Mouse (Mus musculus): ENCODE results near the gene Olfr46. TPM values are rescaled to one million over a fixed set of nuclear protein-coding genes. Genes with fewer than 3 reads are reported as not detected.
"Not testable (repeated sequence)": the region's sequence is repeated elsewhere in the genome, so short reads cannot be mapped to it uniquely, and the experiment has no call there.

Gene Olfr46
- 0.01 TPM in 1 of 2 replicates, not detected in the other for polyA plus RNA-seq (2015; fragmentation: Nextera tagmentation; extraction: Ambion mirVana)

GRCm38 (mm10) chr7:140600969-140601368, at the start of gene Olfr46:
Gene Olfr46, plus strand, starts transcription at chr7:140601269.
- not testable (repeated sequence) for H3K9me3 ChIP-seq (ENCODE audit: low read length); H3K4me1 ChIP-seq (ENCODE audit: insufficient read depth, low read depth, low read length); H3K4me3 ChIP-seq (ENCODE audit: low read depth, low read length); H3K9ac ChIP-seq (replicated peaks; ENCODE audit: low read depth); H3K4me2 ChIP-seq (replicated peaks; ENCODE audit: low read depth, low read length); ATAC-seq; H3K27me3 ChIP-seq (replicated peaks; ENCODE audit: insufficient read depth, low read length); DNase-seq (ENCODE audit: low spot score); H3K27ac ChIP-seq (ENCODE audit: low read length); H3K36me3 ChIP-seq (ENCODE audit: insufficient read depth, low read length)
- WGBS, result 72% methylated on average over 2 of the region's 2 CpGs

DNA sequence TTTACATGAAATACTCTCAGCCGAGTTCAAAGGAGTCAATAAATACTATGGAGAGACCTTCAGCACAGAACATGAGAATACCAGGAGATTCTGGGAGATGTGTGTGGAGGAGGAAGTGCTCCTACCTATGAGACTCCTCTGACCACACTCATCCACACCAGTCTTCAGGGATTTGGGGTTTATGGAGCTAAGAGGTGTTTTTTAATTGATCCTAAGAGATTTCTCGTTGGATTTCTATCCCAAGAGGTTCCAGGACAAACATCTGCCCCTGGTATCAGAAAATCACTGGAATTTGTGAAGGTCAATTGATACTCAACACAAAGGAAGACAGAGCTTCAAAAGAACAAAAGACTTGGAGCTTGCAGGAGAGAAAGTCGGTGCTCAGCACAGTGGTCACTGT, 33.5 kb upstream of the Olfr46 start, which contains the start of gene Olfr538:
TSS of gene Olfr538 (plus strand) at position 301 of the 400 bp plus-strand sequence.
- Histone ChIP-seq H3K4me2 (replicated peaks; ENCODE audit: low read depth, low read length) (no peak within 1 kb of the TSS), H3K4me1 (ENCODE audit: insufficient read depth, low read depth, low read length) (no peaks in the 10 kb centered on the region), H3K27me3 (replicated peaks; ENCODE audit: insufficient read depth, low read length) (no peaks in the 10 kb centered on the region), H3K9me3 (ENCODE audit: low read length) (no peaks in the 10 kb centered on the region), H3K4me3 (ENCODE audit: low read depth, low read length) (no peak within 1 kb of the TSS), H3K9ac (replicated peaks; ENCODE audit: low read depth) (no peak within 1 kb of the TSS), H3K27ac (ENCODE audit: low read length) (no peak within 1 kb of the TSS), H3K36me3 (ENCODE audit: insufficient read depth, low read length) (no peaks in the 10 kb centered on the region)
- 61% methylated on average over 3 of the region's 3 CpGs for WGBS
- TF ChIP-seq EP300 (IDR thresholded peaks at IDR 0.05) (no peak), CTCF (IDR thresholded peaks at IDR 0.05) (no peak)
- DNase-seq (ENCODE audit: low spot score) (no peak), ATAC-seq (no peak)

- ATAC-seq, result not testable (repeated sequence)
- WGBS, result 73% methylated on average over 3 of the region's 3 CpGs
Observed at GRCm38 (mm10) chr7:140628670-140629069, 27.6 kb downstream of the Olfr46 start, which contains the start of gene Olfr61. Gene Olfr61, plus strand, starts transcription at chr7:140628970.

DNA sequence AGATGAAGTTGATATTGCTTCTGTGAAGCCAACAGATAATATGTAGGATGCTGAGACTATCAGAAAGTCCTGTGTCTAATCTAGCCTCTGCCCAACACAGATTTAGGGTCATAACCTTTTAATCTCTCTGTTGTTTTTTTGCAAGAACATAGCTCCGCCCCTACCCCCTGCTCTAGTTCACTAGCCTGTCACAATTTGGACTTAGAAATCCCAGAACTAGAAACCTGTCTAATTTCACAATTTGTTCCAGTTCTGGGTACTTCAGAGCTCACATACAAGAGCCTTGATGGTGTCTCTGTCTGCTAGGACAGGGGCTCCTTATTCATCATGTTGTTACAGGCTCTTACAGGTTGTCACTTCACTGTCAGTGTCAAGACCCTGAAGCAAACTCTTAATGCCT, 29.5 kb downstream of the Olfr46 start:
- Histone ChIP-seq H3K36me3 (ENCODE audit: insufficient read depth, low read length) (no peaks in the 10 kb centered on the region), H3K27me3 (replicated peaks; ENCODE audit: insufficient read depth, low read length) (no peaks in the 10 kb centered on the region), H3K27ac (ENCODE audit: low read length) (no peak overlapping the region), H3K9me3 (ENCODE audit: low read length) (no peaks in the 10 kb centered on the region), H3K9ac (replicated peaks; ENCODE audit: low read depth) (no peak overlapping the region), H3K4me3 (ENCODE audit: low read depth, low read length) (no peak overlapping the region), H3K4me1 (ENCODE audit: insufficient read depth, low read depth, low read length) (no peaks in the 10 kb centered on the region), H3K4me2 (replicated peaks; ENCODE audit: low read depth, low read length) (no peak overlapping the region)
- TF ChIP-seq EP300 (IDR thresholded peaks at IDR 0.05) (no peak), CTCF (IDR thresholded peaks at IDR 0.05) (no peak)
- ATAC-seq (no peak), DNase-seq (ENCODE audit: low spot score) (no peak)
- 56% methylated on average over 1 of the region's 1 CpGs for WGBS

More at GRCm38 (mm10) chr7:140628670-140629069, 27.6 kb downstream of the Olfr46 start, which contains the start of gene Olfr61:
- H3K4me1 ChIP-seq (ENCODE audit: insufficient read depth, low read depth, low read length); H3K4me3 ChIP-seq (ENCODE audit: low read depth, low read length); H3K36me3 ChIP-seq (ENCODE audit: insufficient read depth, low read length); H3K9me3 ChIP-seq (ENCODE audit: low read length); DNase-seq (ENCODE audit: low spot score); H3K9ac ChIP-seq (replicated peaks; ENCODE audit: low read depth); H3K27ac ChIP-seq (ENCODE audit: low read length); H3K4me2 ChIP-seq (replicated peaks; ENCODE audit: low read depth, low read length); H3K27me3 ChIP-seq (replicated peaks; ENCODE audit: insufficient read depth, low read length): not testable (repeated sequence)

DNA sequence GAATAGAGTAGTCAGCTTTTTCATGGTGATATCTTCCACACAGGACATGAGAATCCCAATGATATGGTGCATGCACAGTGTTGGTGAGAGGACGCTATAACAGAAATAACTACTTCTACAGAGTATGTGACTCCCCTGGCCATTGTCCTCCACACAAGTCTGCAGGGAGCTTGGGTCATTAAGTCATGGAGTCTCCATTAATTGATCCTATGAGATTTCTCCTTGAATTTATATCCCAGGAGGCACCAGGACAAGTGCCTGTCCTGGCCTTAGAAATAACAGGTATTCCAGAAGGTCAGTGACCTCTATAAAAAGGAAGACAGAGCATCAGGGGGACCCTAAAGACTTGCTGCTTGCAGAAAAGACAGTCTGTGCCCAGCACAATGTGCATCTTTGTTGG, 45.1 kb downstream of the Olfr46 start, which contains the start of gene Olfr53:
TSS of gene Olfr53 (plus strand) at position 301 of the 400 bp plus-strand sequence.
- no peaks in the 10 kb centered on the region for H3K4me1 ChIP-seq (ENCODE audit: insufficient read depth, low read depth, low read length)
- H3K27ac ChIP-seq (ENCODE audit: low read length), result no peak within 1 kb of the TSS
- no peak within 1 kb of the TSS for H3K9ac ChIP-seq (replicated peaks; ENCODE audit: low read depth)
- no peaks in the 10 kb centered on the region for H3K27me3 ChIP-seq (replicated peaks; ENCODE audit: insufficient read depth, low read length)
- H3K9me3 ChIP-seq (ENCODE audit: low read length), result no peaks in the 10 kb centered on the region
- DNase-seq (ENCODE audit: low spot score) (no peak), ATAC-seq (no peak)
- no peak within 1 kb of the TSS for H3K4me3 ChIP-seq (ENCODE audit: low read depth, low read length)
- H3K36me3 ChIP-seq (ENCODE audit: insufficient read depth, low read length), result no peaks in the 10 kb centered on the region
- TF ChIP-seq CTCF (IDR thresholded peaks at IDR 0.05), result no peak
- no peak for TF ChIP-seq EP300 (IDR thresholded peaks at IDR 0.05)
- 83% methylated on average over 1 of the region's 1 CpGs for WGBS
- no peak within 1 kb of the TSS for H3K4me2 ChIP-seq (replicated peaks; ENCODE audit: low read depth, low read length)

GRCm38 (mm10) chr7:140659630-140660029, 58.6 kb downstream of the Olfr46 start, which contains the start of gene Olfr539:
Gene Olfr539, plus strand, starts transcription at chr7:140659930.
- ATAC-seq (no peak), DNase-seq (ENCODE audit: low spot score) (no peak)
- Histone ChIP-seq H3K27me3 (replicated peaks; ENCODE audit: insufficient read depth, low read length) (no peaks in the 10 kb centered on the region), H3K9me3 (ENCODE audit: low read length) (no peaks in the 10 kb centered on the region), H3K4me2 (replicated peaks; ENCODE audit: low read depth, low read length) (no peak within 1 kb of the TSS), H3K4me3 (ENCODE audit: low read depth, low read length) (no peak within 1 kb of the TSS), H3K27ac (ENCODE audit: low read length) (no peak within 1 kb of the TSS), H3K4me1 (ENCODE audit: insufficient read depth, low read depth, low read length) (no peaks in the 10 kb centered on the region), H3K36me3 (ENCODE audit: insufficient read depth, low read length) (no peaks in the 10 kb centered on the region), H3K9ac (replicated peaks; ENCODE audit: low read depth) (no peak within 1 kb of the TSS)
- no peak for TF ChIP-seq EP300 (IDR thresholded peaks at IDR 0.05)
- no peak for TF ChIP-seq CTCF (IDR thresholded peaks at IDR 0.05)
- WGBS, result 66% methylated on average over 4 of the region's 4 CpGs

Other genes starting within 250 kb of the Olfr46 start
- gene Olfr60, start 239.6 kb upstream of the Olfr46 start, polyA plus RNA-seq (2015; fragmentation: Nextera tagmentation; extraction: Ambion mirVana), result not detected in 2 replicates
- not detected in 2 replicates for gene Olfr530, start 224.9 kb upstream of the Olfr46 start, polyA plus RNA-seq (2015; fragmentation: Nextera tagmentation; extraction: Ambion mirVana)
- not detected in 2 replicates for gene Olfr531, start 198.4 kb upstream of the Olfr46 start, polyA plus RNA-seq (2015; fragmentation: Nextera tagmentation; extraction: Ambion mirVana)
- gene Olfr532, start 179.6 kb upstream of the Olfr46 start, polyA plus RNA-seq (2015; fragmentation: Nextera tagmentation; extraction: Ambion mirVana), result not detected in 2 replicates
- not detected in 2 replicates for gene Olfr533, start 137.9 kb upstream of the Olfr46 start, polyA plus RNA-seq (2015; fragmentation: Nextera tagmentation; extraction: Ambion mirVana)
- not detected in 2 replicates for gene Olfr535, start 117.1 kb upstream of the Olfr46 start, polyA plus RNA-seq (2015; fragmentation: Nextera tagmentation; extraction: Ambion mirVana)
- not detected in 2 replicates for gene Olfr536, start 93.9 kb upstream of the Olfr46 start, polyA plus RNA-seq (2015; fragmentation: Nextera tagmentation; extraction: Ambion mirVana)
- gene Olfr538, start 33.4 kb upstream of the Olfr46 start, polyA plus RNA-seq (2015; fragmentation: Nextera tagmentation; extraction: Ambion mirVana), result not detected in 2 replicates
- gene Olfr61, start 27.7 kb downstream of the Olfr46 start, polyA plus RNA-seq (2015; fragmentation: Nextera tagmentation; extraction: Ambion mirVana), result not detected in 2 replicates
- not detected in 2 replicates for gene Olfr53, start 45.2 kb downstream of the Olfr46 start, polyA plus RNA-seq (2015; fragmentation: Nextera tagmentation; extraction: Ambion mirVana)
- gene Olfr539, start 58.7 kb downstream of the Olfr46 start, polyA plus RNA-seq (2015; fragmentation: Nextera tagmentation; extraction: Ambion mirVana), result not detected in 2 replicates
- gene Olfr45, start 80.7 kb downstream of the Olfr46 start, polyA plus RNA-seq (2015; fragmentation: Nextera tagmentation; extraction: Ambion mirVana), result not detected in 2 replicates
- not detected in 2 replicates for gene Olfr541, start 96.0 kb downstream of the Olfr46 start, polyA plus RNA-seq (2015; fragmentation: Nextera tagmentation; extraction: Ambion mirVana)
- 1.5 and 1.9 TPM in 2 replicates for gene Cyp2e1, start 162.5 kb downstream of the Olfr46 start, polyA plus RNA-seq (2015; fragmentation: Nextera tagmentation; extraction: Ambion mirVana)
- gene Syce1, start 186.6 kb downstream of the Olfr46 start, polyA plus RNA-seq (2015; fragmentation: Nextera tagmentation; extraction: Ambion mirVana), result not detected in 2 replicates
- 0.21 and 0.30 TPM in 2 replicates for gene Zfp941, start 220.9 kb downstream of the Olfr46 start, polyA plus RNA-seq (2015; fragmentation: Nextera tagmentation; extraction: Ambion mirVana)
- gene Urah, start 233.7 kb downstream of the Olfr46 start, polyA plus RNA-seq (2015; fragmentation: Nextera tagmentation; extraction: Ambion mirVana), result 12.6 and 15.0 TPM in 2 replicates
- gene Scgb1c1, start 244.3 kb downstream of the Olfr46 start, polyA plus RNA-seq (2015; fragmentation: Nextera tagmentation; extraction: Ambion mirVana), result 25.9 and 27.0 TPM in 2 replicates
- gene Odf3, start 246.5 kb downstream of the Olfr46 start, polyA plus RNA-seq (2015; fragmentation: Nextera tagmentation; extraction: Ambion mirVana), result not detected in 2 replicates